Mouse (Mus musculus) cerebellum, adult 2 months (tissue): ENCODE measurements around the gene Sh3pxd2a.

ENCODE experiments used
- CTCF ChIP-seq: fragments of 200-500 bp; IDR thresholded peaks from 2 replicates; pipeline ENCODE4 v1.5.1; 2011; ENCODE audit warnings: low read depth, mild to moderate bottlenecking, control low read depth, low read length, moderate library complexity, borderline replicate concordance; ENCODE audit not compliant: insufficient read depth
- POLR2A ChIP-seq: fragments of 200-500 bp; IDR thresholded peaks from 2 replicates; pipeline ENCODE4 v1.6.1; 2011; ENCODE audit warnings: low read length, control low read depth, borderline replicate concordance; ENCODE audit not compliant: insufficient read depth

DNA sequence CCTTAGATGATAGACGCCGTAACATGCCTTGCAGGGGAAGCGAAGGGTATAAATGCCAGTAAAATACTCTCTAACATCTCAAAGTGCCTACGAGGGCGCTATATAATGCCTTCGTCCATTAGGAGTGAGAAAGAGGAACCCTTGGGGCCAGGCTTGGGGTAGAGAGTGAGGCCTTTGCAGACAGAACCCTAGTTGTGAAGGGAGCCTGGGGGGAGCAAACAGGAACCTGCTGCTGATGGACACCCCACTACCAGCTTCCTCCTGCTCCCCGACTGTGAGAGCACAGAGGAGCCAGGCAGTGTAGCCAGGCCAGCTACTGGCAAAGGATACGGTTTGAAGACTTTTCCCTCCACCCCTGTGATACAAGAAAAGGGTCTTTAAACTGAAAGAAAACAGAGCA, 200.6 kb downstream of the Sh3pxd2a start:
- TF ChIP-seq CTCF (no peak), POLR2A (no peak)
